Mouse (Mus musculus) bone marrow, adult 2 months (tissue): ENCODE results near the gene Bckdhb.

Experiments used
- CTCF ChIP-seq: fragments of 200-500 bp; IDR thresholded peaks from 2 replicates; pipeline ENCODE4 v1.5.1; 2011; ENCODE audit warnings: low read length, control low read depth; ENCODE audit not compliant: control insufficient read depth, insufficient read depth
- POLR2A ChIP-seq: fragments of 200-500 bp; IDR thresholded peaks from 2 replicates; pipeline ENCODE4 v1.6.1; 2011; ENCODE audit warnings: low read depth, mild to moderate bottlenecking, control low read depth, low read length, borderline replicate concordance; ENCODE audit not compliant: control insufficient read depth

- TF ChIP-seq CTCF (no peak), POLR2A (no peak)
Measured at GRCm38 (mm10) chr9:83926302-83926701, 1.4 kb downstream of the Bckdhb start.
